Mouse (Mus musculus): ENCODE results near the gene AI467606. TPM values are rescaled to one million over a fixed set of nuclear protein-coding genes. Genes with fewer than 3 reads are reported as not detected.

Gene AI467606
- polyA plus RNA-seq, 1 experiment, result 93.9 TPM

DNA sequence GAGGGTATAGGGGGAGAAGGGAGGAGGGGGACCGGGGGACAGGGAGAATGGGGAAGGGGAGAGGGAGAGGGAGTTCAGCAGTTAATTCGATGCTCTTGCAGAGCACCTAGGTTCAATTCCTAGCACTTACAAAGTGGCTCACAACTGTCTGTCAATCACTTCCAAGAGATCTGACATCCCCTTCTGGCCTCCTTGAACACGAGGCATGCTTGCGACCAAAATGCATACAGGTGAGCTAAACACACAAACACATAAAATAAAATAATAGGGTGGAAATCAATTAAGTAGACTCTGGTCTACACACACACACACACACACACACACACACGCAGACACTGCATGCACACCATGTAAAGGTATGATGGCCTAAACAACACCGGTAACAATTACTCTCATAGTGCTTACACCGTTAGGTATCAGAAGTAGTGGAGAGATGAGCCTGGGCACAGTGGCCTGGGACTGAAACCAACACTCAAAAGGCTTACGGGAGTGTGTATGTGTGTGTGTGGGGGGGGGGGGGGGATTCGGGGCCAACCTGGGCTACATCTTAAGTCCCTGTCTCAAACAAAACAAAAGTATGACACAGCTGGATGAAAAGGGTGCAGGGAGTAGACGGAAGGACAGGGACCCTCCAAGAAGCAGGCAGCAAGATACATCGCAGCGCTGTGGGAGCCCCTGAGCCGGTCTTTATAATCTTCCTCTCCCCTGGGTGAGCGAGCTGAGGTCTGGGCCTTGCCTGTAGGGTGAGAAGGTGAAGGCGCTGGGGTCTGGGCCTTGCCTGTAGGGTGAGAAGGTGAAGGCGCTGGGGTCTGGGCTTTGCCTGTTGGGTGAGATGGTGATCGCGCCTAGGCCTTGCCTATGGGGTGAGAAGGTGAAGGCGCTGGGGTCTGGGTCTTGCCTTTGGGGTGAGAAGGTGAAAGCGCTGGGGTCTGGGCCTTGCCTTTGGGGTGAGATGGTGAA lies 725 bp upstream of the AI467606 start:
- peaks cover 35% of the 10 kb centered on the region for H3K36me3 ChIP-seq (replicated peaks; ENCODE audit: low read length)
- H3K27me3 ChIP-seq (replicated peaks), result no peaks in the 10 kb centered on the region
- H3K4me1 ChIP-seq, result peaks cover 61% of the 10 kb centered on the region
- peak overlapping the region; percentile 95 for H3K4me3 ChIP-seq (replicated peaks)
- no peak for TF ChIP-seq GATA1 (IDR thresholded peaks at IDR 0.05; ENCODE audit: borderline replicate concordance, low read length)
- H3K9me3 ChIP-seq, result no peaks in the 10 kb centered on the region

DNA sequence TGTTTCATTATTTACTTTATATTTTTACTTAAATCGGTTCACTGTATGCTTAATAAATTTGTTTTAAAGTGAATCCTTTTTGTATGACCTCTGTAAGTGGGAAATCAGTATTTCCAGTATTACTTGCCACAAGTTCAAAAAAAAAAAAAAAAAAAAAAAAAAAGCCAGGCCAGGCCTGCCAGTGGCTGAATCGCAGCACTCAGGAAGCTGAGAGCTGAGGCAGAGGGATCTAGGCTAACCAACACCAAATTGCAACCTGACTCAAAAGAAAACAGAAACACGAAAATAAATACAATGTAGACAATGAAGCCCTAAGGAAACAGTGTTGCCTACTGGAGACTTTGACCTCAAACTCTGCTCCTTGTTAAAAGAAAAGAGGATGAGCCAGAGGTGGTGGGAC lies 2.8 kb downstream of the AI467606 start:
- Histone ChIP-seq H3K36me3 (replicated peaks; ENCODE audit: low read length) (peaks cover 46% of the 10 kb centered on the region), H3K4me1 (peaks cover 64% of the 10 kb centered on the region), H3K4me3 (replicated peaks) (no peak overlapping the region), H3K9me3 (peaks cover 7% of the 10 kb centered on the region; the same call in 1 of the 2 replicates), H3K27me3 (replicated peaks) (no peaks in the 10 kb centered on the region)
- TF ChIP-seq GATA1 (IDR thresholded peaks at IDR 0.05; ENCODE audit: borderline replicate concordance, low read length), result no peak
- TF ChIP-seq FLI1 (IDR thresholded peaks at IDR 0.05; ENCODE audit: low read length), result no peak

DNA sequence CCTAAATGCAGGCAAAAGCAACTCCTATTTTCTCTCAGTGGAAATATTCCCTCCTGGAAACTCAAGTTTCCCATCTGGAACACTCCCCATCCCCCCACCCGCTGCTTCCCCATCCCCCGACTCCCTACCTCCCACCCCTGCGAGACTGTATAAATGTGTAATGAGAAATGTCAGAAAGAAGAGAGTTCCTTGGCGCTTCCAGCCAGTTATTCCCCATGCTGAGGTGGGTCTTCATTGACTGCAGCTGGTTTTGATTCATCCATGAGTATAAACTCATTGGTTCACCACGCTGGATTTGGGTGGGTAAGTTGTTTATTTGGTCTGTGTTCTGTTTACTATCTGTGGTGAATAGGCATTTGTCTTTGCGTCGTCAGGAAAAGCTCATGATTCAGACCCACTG lies 5.3 kb downstream of the AI467606 start:
- no peak for TF ChIP-seq FLI1 (IDR thresholded peaks at IDR 0.05; ENCODE audit: low read length)
- TF ChIP-seq GATA1 (IDR thresholded peaks at IDR 0.05; ENCODE audit: borderline replicate concordance, low read length), result no peak
- Histone ChIP-seq H3K4me1 (peaks cover 65% of the 10 kb centered on the region), H3K9me3 (peaks cover 8% of the 10 kb centered on the region; the same call in 1 of the 2 replicates), H3K4me3 (replicated peaks) (no peak overlapping the region), H3K27me3 (replicated peaks) (peaks cover 2% of the 10 kb centered on the region), H3K36me3 (replicated peaks; ENCODE audit: low read length) (peaks cover 46% of the 10 kb centered on the region)

DNA sequence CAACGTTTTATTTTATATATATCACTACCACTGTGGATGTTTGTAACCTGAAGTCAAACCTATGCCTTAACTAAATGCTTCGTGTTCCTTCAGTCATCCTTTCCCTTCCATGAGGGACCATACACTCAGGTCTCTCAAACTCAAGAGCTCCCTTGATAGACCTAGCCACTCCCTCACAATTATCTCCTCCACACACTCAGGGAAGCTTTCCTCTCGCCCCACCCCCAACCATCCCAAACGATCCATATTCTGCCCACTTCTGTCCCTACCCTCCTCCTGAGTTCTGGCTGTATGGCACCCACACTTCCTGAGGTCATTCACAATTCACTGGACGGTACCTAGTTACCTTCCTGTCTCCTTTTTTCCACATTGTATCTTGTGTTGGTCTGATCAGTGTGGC lies 7.4 kb downstream of the AI467606 start:
- Histone ChIP-seq H3K36me3 (replicated peaks; ENCODE audit: low read length) (peaks cover 29% of the 10 kb centered on the region), H3K9me3 (peaks cover 8% of the 10 kb centered on the region; the same call in 1 of the 2 replicates), H3K4me1 (peaks cover 55% of the 10 kb centered on the region), H3K27me3 (replicated peaks) (peaks cover 2% of the 10 kb centered on the region), H3K4me3 (replicated peaks) (no peak overlapping the region)
- TF ChIP-seq FLI1 (IDR thresholded peaks at IDR 0.05; ENCODE audit: low read length) (no peak), GATA1 (IDR thresholded peaks at IDR 0.05; ENCODE audit: borderline replicate concordance, low read length) (no peak)

DNA sequence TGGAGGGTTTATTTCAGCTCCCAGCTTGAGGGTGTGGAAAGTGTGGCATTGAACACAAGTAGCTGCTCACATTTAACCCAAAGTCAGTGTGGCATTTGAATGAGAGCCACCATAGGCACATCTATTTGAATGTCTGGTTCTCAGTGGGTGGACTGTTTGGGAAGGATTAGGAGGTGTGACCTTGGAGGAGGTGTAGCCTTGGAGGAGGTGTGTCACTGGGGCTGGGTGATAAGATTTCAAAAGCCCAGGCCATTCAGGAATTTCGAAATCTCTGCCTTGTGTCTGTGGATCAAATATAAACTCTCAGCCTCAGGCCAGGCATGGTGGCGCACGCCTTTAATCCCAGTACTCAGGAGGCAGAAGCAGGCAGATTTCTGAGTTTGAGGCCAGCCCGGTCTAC lies 7.8 kb downstream of the AI467606 start:
- peaks cover 54% of the 10 kb centered on the region for H3K4me1 ChIP-seq
- peaks cover 25% of the 10 kb centered on the region for H3K36me3 ChIP-seq (replicated peaks; ENCODE audit: low read length)
- H3K27me3 ChIP-seq (replicated peaks), result peaks cover 2% of the 10 kb centered on the region
- TF ChIP-seq GATA1 (IDR thresholded peaks at IDR 0.05; ENCODE audit: borderline replicate concordance, low read length) (no peak), FLI1 (IDR thresholded peaks at IDR 0.05; ENCODE audit: low read length) (no peak)
- peaks cover 8% of the 10 kb centered on the region; the same call in 1 of the 2 replicates for H3K9me3 ChIP-seq
- H3K4me3 ChIP-seq (replicated peaks), result no peak overlapping the region

DNA sequence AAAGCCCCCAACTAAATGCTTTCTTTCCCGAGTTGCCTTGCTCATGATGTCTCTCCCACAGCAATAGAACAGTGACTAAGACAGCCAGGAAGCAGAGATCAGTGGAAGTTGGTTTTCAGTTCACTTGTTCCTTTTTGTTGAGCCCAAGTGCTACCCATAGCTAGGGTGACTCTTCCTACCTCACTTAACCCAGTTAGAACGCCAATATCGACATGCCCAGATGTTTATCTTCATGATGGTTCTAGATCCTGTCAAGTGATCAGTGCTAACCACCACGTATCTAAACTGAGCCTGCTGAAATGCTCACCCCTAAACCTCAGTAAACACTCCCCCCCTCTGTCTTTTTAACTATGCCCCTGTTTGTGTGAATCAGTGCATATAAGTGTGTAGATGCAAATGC lies 8.4 kb downstream of the AI467606 start:
- Histone ChIP-seq H3K4me3 (replicated peaks) (no peak overlapping the region), H3K27me3 (replicated peaks) (peaks cover 2% of the 10 kb centered on the region), H3K4me1 (peaks cover 54% of the 10 kb centered on the region), H3K36me3 (replicated peaks; ENCODE audit: low read length) (peaks cover 19% of the 10 kb centered on the region), H3K9me3 (peaks cover 8% of the 10 kb centered on the region; the same call in 1 of the 2 replicates)
- no peak for TF ChIP-seq GATA1 (IDR thresholded peaks at IDR 0.05; ENCODE audit: borderline replicate concordance, low read length)
- no peak for TF ChIP-seq FLI1 (IDR thresholded peaks at IDR 0.05; ENCODE audit: low read length)

DNA sequence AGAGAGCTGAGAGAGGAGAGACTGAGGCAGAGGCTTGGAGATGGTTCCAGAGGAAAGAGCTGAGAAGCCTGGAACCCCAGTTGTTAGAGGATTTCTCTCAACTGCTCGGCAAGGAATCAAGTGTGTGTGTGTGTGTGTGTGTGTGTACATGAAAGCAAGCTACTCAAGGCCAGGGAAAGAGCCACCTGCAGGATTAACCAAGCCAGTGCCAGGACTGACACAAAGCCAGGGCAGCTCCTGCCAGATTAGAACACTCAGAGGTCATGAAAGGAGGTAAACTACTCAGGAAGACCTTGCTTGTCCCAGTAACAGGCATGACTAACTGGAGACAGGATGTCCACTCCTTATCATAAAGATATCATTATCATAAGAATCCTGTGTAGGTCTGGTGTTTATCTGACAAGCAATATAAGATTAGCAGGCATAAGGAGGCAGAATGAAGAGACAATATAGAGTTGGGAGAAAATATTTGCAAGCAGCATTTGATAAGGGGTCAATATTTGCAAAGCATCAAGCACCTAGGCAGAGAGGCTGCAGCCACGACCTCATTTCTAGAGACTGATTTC lies 10.4 kb downstream of the AI467606 start:
- no peak for TF ChIP-seq FLI1 (IDR thresholded peaks at IDR 0.05; ENCODE audit: low read length)
- no peak overlapping the region for H3K4me3 ChIP-seq (replicated peaks)
- H3K4me1 ChIP-seq, result peaks cover 65% of the 10 kb centered on the region
- H3K36me3 ChIP-seq (replicated peaks; ENCODE audit: low read length), result peaks cover 3% of the 10 kb centered on the region
- peaks cover 11% of the 10 kb centered on the region for H3K27me3 ChIP-seq (replicated peaks)
- peaks cover 5% of the 10 kb centered on the region; the same call in 1 of the 2 replicates for H3K9me3 ChIP-seq

DNA sequence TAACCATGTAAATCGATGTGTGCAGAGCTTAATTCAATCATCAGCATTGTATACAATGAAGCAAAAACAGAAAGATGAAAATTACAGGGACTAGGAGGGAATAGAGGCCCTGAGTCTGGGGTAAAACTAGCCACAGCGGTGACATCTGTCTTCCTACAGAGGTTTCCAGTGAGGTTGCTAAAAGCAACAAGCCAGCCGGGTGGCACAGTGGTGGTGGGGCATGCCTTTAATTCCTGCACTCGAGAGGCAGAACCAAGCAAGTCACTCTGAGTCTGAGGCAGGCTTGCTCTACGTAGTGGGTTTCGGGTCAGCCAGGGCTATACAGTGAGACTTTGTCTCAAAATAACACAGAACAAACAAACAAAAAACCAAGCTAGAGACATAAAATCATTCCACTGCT lies 11.0 kb downstream of the AI467606 start:
- no peak for TF ChIP-seq FLI1 (IDR thresholded peaks at IDR 0.05; ENCODE audit: low read length)
- peaks cover 67% of the 10 kb centered on the region for H3K4me1 ChIP-seq
- no peak overlapping the region for H3K4me3 ChIP-seq (replicated peaks)
- peaks cover 5% of the 10 kb centered on the region; the same call in 1 of the 2 replicates for H3K9me3 ChIP-seq
- peaks cover 15% of the 10 kb centered on the region for H3K27me3 ChIP-seq (replicated peaks)
- peaks cover 3% of the 10 kb centered on the region for H3K36me3 ChIP-seq (replicated peaks; ENCODE audit: low read length)

DNA sequence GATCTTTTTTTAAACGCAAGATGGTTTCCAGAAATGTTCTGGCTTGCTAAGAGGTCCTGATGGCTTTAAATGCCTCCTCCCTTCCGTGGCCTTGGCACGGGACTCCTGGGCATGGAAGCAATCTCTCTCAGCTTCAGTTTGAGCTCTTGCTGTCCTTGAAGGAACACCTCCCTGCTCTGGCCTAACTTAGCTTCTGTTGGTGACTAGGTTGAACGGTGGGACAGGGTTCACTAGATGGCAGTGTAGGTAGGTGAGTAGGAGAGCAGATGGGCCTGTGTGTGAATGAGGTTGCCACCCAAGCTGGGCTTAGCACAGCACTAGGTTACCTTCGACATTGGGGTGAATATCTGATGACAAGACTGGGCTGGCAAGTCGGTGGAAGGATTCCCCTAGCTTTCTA lies 12.8 kb downstream of the AI467606 start:
- peaks cover 61% of the 10 kb centered on the region for H3K4me1 ChIP-seq
- TF ChIP-seq FLI1 (IDR thresholded peaks at IDR 0.05; ENCODE audit: low read length), result no peak
- no peak for TF ChIP-seq GATA1 (IDR thresholded peaks at IDR 0.05; ENCODE audit: borderline replicate concordance, low read length)
- no peak overlapping the region for H3K4me3 ChIP-seq (replicated peaks)
- peaks cover 18% of the 10 kb centered on the region for H3K27me3 ChIP-seq (replicated peaks)
- no peaks in the 10 kb centered on the region for H3K36me3 ChIP-seq (replicated peaks; ENCODE audit: low read length)
- 0 out of 2 replicates have a peak, but pooled peaks cover under 1% of the 10 kb centered on the region for H3K9me3 ChIP-seq

All from megakaryocyte, embryonic 14.5 days (primary cell).